Mouse (Mus musculus) MEL (cell line): Measurements from ENCODE around the gene Mthfd1l. TPM values are rescaled to one million over a fixed set of nuclear protein-coding genes. Genes with fewer than 3 reads are reported as not detected.

Source experiments
- DNase-seq: peaks from one replicate; pipeline ENCODE4 v3.0.0; 2011; ENCODE audit warnings: low read depth, low spot score
- H3K27ac ChIP-seq: 2 replicates; pipeline ENCODE4 v1.5.1; 2012; ENCODE audit warnings: low read depth, mild to moderate bottlenecking, control low read depth, low read length, moderate library complexity; ENCODE audit not compliant: control insufficient read depth
- H3K27me3 ChIP-seq, 2 experiments: fragments of 150-350 bp in 1 of 2; sonication (generic) in 1 of 2; 2 replicates each; pipeline ENCODE4 v1.6.1; 2012; ENCODE audit warnings: low read length in 2 of 2, mild to moderate bottlenecking in 2 of 2, improper control_type of control experiment in 1 of 2, moderate library complexity in 1 of 2; ENCODE audit not compliant: insufficient read depth in 2 of 2, control insufficient read depth in 1 of 2
- H3K36me3 ChIP-seq, 2 experiments: 2 replicates each; pipeline ENCODE4 v1.6.1; 2012 to 2014; ENCODE audit warnings: low read length in 2 of 2, improper control_type of control experiment in 1 of 2, inconsistent platforms in 1 of 2, mild to moderate bottlenecking in 1 of 2; ENCODE audit not compliant: insufficient read depth in 2 of 2, control insufficient read depth in 1 of 2
- H3K4me1 ChIP-seq, 2 experiments: fragments of 150-350 bp in 1 of 2; sonication (generic) in 1 of 2; 2 replicates each; pipeline ENCODE4 v1.6.1; 2012; ENCODE audit warnings: low read length in 2 of 2, improper control_type of control experiment in 1 of 2, mild to moderate bottlenecking in 1 of 2; ENCODE audit not compliant: insufficient read depth in 2 of 2, control insufficient read depth in 1 of 2
- H3K4me3 ChIP-seq, 2 experiments: fragments of 150-350 bp in 1 of 2; sonication (generic) in 1 of 2; 2 replicates each; pipeline ENCODE4 v1.5.1; 2012; ENCODE audit warnings: low read depth in 2 of 2, low read length in 2 of 2, mild to moderate bottlenecking in 2 of 2, moderate library complexity in 2 of 2, control low read depth in 1 of 2, improper control_type of control experiment in 1 of 2; ENCODE audit not compliant: control insufficient read depth in 1 of 2, insufficient read depth in 1 of 2
- H3K79me2 ChIP-seq: 2 replicates; pipeline ENCODE4 v1.6.1; 2012; ENCODE audit warnings: mild to moderate bottlenecking, low read length, moderate library complexity; ENCODE audit not compliant: control insufficient read depth, poor library complexity, insufficient read depth
- H3K9ac ChIP-seq: 2 replicates; pipeline ENCODE4 v1.6.1; 2012; ENCODE audit warnings: low read depth, mild to moderate bottlenecking, control low read depth, low read length, moderate library complexity; ENCODE audit not compliant: control insufficient read depth, poor library complexity, severe bottlenecking
- H3K9me3 ChIP-seq: fragments of 150-350 bp; sonication (generic); replicated peaks from 2 replicates; pipeline ENCODE4 v1.6.1; 2012; ENCODE audit warnings: mild to moderate bottlenecking, low read length, improper control_type of control experiment, moderate library complexity; ENCODE audit not compliant: insufficient read depth
- BHLHE40 ChIP-seq: IDR thresholded peaks from 2 replicates; pipeline ENCODE4 v1.6.1; 2012; ENCODE audit warnings: low read depth, mild to moderate bottlenecking, inconsistent platforms, low read length, improper control_type of control experiment, borderline replicate concordance
- CHD2 ChIP-seq: IDR thresholded peaks from 2 replicates; pipeline ENCODE4 v1.6.1; 2011; ENCODE audit warnings: low read length, improper control_type of control experiment
- GATA1 ChIP-seq: IDR thresholded peaks from 2 replicates; pipeline ENCODE4 v1.6.1; 2011; ENCODE audit warnings: low read depth, low read length, improper control_type of control experiment
- HCFC1 ChIP-seq: IDR thresholded peaks from 2 replicates; pipeline ENCODE4 v1.6.1; 2012; ENCODE audit warnings: low read depth, mild to moderate bottlenecking, inconsistent platforms, low read length, improper control_type of control experiment, moderate library complexity
- JUND ChIP-seq: IDR thresholded peaks from 2 replicates; pipeline ENCODE4 v1.6.1; 2011; ENCODE audit warnings: low read depth, mild to moderate bottlenecking, improper control_type of control experiment, low read length
- MAX ChIP-seq: IDR thresholded peaks from 2 replicates; pipeline ENCODE4 v1.6.1; 2011; ENCODE audit warnings: low read length, improper control_type of control experiment
- MYB ChIP-seq: IDR thresholded peaks from 2 replicates; pipeline ENCODE4 v1.6.1; 2011; ENCODE audit warnings: mild to moderate bottlenecking, low read depth, low read length, improper control_type of control experiment
- MYC ChIP-seq: IDR thresholded peaks from 2 replicates; pipeline ENCODE4 v1.6.1; 2011; ENCODE audit warnings: low read depth, mild to moderate bottlenecking, low read length, improper control_type of control experiment, moderate library complexity
- NRF1 ChIP-seq: IDR thresholded peaks from 2 replicates; pipeline ENCODE4 v1.6.1; 2014; ENCODE audit warnings: low read depth, mild to moderate bottlenecking, inconsistent platforms, low read length, improper control_type of control experiment, moderate library complexity; ENCODE audit not compliant: poor library complexity, insufficient read depth, severe bottlenecking
- RAD21 ChIP-seq: IDR thresholded peaks from 2 replicates; pipeline ENCODE4 v1.6.1; 2011; ENCODE audit warnings: mild to moderate bottlenecking, low read depth, low read length, improper control_type of control experiment
- SIN3A ChIP-seq: IDR thresholded peaks from 2 replicates; pipeline ENCODE4 v1.6.1; 2012; ENCODE audit warnings: low read length, improper control_type of control experiment, inconsistent platforms
- SMC3 ChIP-seq: IDR thresholded peaks from 2 replicates; pipeline ENCODE4 v1.6.1; 2011; ENCODE audit warnings: low read depth, low read length, improper control_type of control experiment
- USF1 ChIP-seq: IDR thresholded peaks from 2 replicates; pipeline ENCODE4 v1.6.1; 2014; ENCODE audit warnings: low read depth, mild to moderate bottlenecking, inconsistent platforms, low read length, improper control_type of control experiment, moderate library complexity
- ZC3H11A ChIP-seq: IDR thresholded peaks from 2 replicates; pipeline ENCODE4 v1.6.1; 2012; ENCODE audit warnings: low read depth, mild to moderate bottlenecking, inconsistent platforms, low read length, improper control_type of control experiment
- ZKSCAN1 ChIP-seq: IDR thresholded peaks from 2 replicates; pipeline ENCODE4 v1.6.1; 2012; ENCODE audit warnings: low read depth, mild to moderate bottlenecking, inconsistent platforms, low read length, improper control_type of control experiment, moderate library complexity
- ZMIZ1 ChIP-seq: IDR thresholded peaks from 2 replicates; pipeline ENCODE4 v1.6.1; 2012; ENCODE audit warnings: low read depth, mild to moderate bottlenecking, inconsistent platforms, low read length, improper control_type of control experiment, moderate library complexity
- ZNF384 ChIP-seq: IDR thresholded peaks from 2 replicates; pipeline ENCODE4 v1.6.1; 2012; ENCODE audit warnings: low read depth, mild to moderate bottlenecking, inconsistent platforms, low read length, improper control_type of control experiment
- polyA plus RNA-seq, 2 experiments: library from polyadenylated mRNA; stranded (reverse) in 1 of 2; unstranded in 1 of 2; fragments of >175 nt in 1 of 2; fragments of >200 nt in 1 of 2; gene quantifications; 2 replicates each; pipeline versions ENCODE4 v1.2.1 to v1.2.4; 2012; ENCODE audit warnings: low replicate concordance in 2 of 2, low read depth in 1 of 2; ENCODE audit not compliant: insufficient read length in 2 of 2, insufficient read depth in 1 of 2, missing spikeins in 1 of 2
- total RNA-seq: library from RNA; depleted of rRNA; stranded (reverse); fragments of 300-350 nt; gene quantifications from 2 replicates; pipeline ENCODE4 v1.2.3, GENCODE M21; 2012

The Mthfd1l gene
- total and polyA plus RNA-seq, 3 experiments, result 43.1 to 1,097 (median 83.0) TPM

DNA sequence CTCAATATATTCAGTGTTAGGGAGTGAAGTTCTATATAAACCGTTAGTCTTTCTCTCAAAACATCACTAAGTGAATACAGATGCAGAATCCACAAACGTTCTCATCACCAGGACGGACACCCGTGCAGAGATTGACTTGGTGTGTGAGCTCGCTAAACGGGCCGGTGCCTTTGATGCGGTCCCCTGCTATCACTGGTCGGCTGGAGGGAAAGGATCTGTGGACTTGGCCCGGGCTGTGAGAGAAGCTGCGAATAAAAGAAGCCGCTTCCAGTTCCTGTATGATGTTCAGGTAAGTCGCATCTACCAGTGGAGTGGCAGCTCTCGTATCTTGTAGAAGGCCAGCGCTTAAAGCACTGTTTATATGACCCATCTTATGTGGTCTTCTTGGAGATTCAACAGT, 117.0 kb downstream of the Mthfd1l start:
- no peak for DNase-seq

DNA sequence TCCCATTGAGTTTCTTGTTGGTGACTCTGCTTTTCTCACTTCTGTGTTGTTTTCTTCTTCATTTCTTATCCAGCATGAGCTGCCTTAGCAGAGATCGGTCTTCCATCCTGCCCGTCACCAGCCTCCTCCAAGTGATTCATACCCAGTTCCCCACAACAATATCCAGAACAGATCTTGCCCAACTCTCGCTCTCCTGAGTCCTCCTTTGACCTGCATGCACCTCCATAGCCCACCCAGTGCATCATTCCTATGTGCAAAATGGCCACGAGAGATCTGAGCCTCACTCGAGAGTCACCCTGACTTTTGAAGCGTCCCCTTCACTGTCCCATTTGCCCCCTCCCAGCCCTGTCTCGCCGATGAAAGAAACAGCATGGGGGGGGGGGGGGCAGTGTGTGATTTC, 120.1 kb downstream of the Mthfd1l start:
- H3K79me2 ChIP-seq, result no peaks in the 10 kb centered on the region
- peaks cover 0 to 23% of the 10 kb centered on the region in 2 experiments; a peak in 2 of 4 replicates for H3K36me3 ChIP-seq
- no peak overlapping the region for H3K9ac ChIP-seq
- H3K9me3 ChIP-seq, result no peaks in the 10 kb centered on the region
- H3K27me3 ChIP-seq, result no peaks in the 10 kb centered on the region
- no peak for TF ChIP-seq GATA1
- no peak for TF ChIP-seq SIN3A
- no peak for TF ChIP-seq ZKSCAN1
- no peak for TF ChIP-seq CHD2
- TF ChIP-seq RAD21, result no peak
- TF ChIP-seq HCFC1, result no peak
- TF ChIP-seq ZC3H11A, result no peak
- no peak for TF ChIP-seq JUND
- TF ChIP-seq NRF1, result no peak
- no peak for TF ChIP-seq ZNF384
- TF ChIP-seq USF1, result no peak
- TF ChIP-seq MYB, result no peak
- no peak for TF ChIP-seq ZMIZ1
- TF ChIP-seq BHLHE40, result no peak
- DNase-seq, result no peak
- H3K27ac ChIP-seq, result no peak overlapping the region
- H3K4me3 ChIP-seq, result no peak overlapping the region
- no peaks in the 10 kb centered on the region for H3K4me1 ChIP-seq

More for the DNA sequence above, 117.0 kb downstream of the Mthfd1l start:
- Histone ChIP-seq H3K27me3 (no peaks in the 10 kb centered on the region), H3K4me1 (no peaks in the 10 kb centered on the region), H3K9ac (no peak overlapping the region), H3K9me3 (no peaks in the 10 kb centered on the region), H3K4me3 (no peak overlapping the region), H3K27ac (no peak overlapping the region), H3K79me2 (no peaks in the 10 kb centered on the region), H3K36me3 (peaks cover 0 to 18% of the 10 kb centered on the region in 2 experiments; a peak in 2 of 4 replicates)
- TF ChIP-seq ZKSCAN1 (no peak), BHLHE40 (no peak), MAX (no peak), RAD21 (no peak), SMC3 (no peak), MYC (no peak)
